Mouse (Mus musculus): Measurements from ENCODE around the gene Sdk1. TPM values are rescaled to one million over a fixed set of nuclear protein-coding genes. Genes with fewer than 3 reads are reported as not detected.
A peak's percentile ranks its signal among the peaks of the same experiment; 100 is the strongest.

Sdk1 gene
- total RNA-seq, 2 experiments from 2014 or later, result 0.47 to 1.7 TPM

DNA sequence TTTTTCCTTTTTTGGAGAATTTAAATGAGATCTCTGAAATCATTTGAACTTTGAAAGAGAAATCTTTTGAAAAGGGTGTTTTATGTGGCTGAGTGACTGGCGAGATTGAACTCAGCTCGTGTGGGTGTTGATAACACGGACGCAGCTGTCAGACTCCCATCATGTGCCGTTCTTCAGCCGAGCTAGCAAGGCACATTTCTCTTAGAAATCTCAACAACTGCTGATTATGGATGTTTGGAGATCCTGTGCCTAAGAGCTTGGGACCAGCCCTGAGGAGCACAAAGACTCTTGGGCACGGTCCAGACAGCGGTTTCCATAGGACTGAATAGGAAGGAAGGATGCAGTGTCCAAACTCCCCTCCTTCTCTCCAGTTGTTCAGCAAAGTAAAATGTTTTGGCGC lies 648.5 kb downstream of the Sdk1 start:
- no peak for DNase-seq

DNA sequence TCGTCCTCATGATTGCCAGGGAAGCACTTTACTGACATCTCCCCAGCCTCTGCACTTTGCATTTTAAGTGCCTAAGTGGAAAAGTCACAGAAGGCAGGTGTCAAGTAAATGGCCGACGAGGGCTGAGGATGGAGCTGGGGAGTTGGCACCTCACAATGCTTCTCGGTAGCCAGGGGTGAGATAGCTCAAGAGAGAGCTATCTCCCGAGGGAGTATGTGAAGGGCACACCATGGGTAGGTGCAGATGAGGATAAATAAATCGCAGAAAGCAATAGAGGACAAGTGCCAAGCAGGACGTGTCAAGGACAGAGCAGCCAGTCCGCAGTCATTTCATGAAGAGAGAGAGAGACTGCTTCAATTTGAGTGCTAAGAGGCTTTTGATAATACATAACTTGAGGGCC lies 655.1 kb downstream of the Sdk1 start:
- no peak for DNase-seq

DNA sequence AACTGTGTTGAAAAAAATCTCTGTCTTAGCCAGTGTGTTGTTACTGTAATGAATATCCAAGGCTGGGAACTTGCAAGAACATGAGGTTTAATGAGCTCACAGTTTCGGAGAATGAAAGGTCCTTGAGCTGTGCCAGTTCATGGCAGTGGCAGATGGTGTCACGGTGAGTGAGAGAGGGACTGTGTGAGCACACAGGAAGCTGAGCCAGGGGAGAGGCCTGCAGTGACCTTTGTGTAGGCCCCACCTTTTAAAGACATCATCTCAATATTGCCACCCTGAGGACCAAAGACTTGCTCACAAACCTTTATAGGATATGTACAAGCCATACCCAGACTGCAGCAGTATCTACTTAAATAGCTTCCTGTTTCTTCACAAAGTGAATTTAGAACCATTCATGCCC lies 656.2 kb downstream of the Sdk1 start:
- DNase-seq, result no peak

GRCm38 (mm10) chr5:141899751-141900150 lies 658.5 kb downstream of the Sdk1 start:
- DNase-seq, result peak; percentile 13 to 40

- peak; percentile 38 to 42 for DNase-seq
Measured at GRCm38 (mm10) chr5:141902544-141903250, 661.4 kb downstream of the Sdk1 start.

GRCm38 (mm10) chr5:141910444-141910843 lies 669.2 kb downstream of the Sdk1 start:
- no peak for DNase-seq

DNA sequence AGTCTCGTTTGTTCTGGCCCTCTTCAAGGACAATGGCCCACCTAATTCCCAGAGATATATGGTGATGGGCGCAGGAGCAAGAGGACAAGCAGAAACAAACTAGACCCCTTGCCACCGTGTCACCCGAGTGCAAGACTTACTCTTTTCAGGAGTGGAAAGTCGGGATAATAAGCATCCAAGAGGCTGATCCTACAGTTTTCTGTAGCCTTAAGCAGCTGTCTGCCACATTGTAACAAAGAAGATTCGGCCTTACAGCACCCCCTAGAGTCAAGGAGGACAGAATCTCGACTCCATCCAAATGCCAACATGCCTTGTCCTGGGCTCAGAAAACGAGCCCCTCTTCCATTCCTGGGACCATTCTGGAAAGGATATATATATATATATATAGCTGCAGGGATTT lies 669.6 kb downstream of the Sdk1 start:
- DNase-seq, result peak; percentile 11 to 34

GRCm38 (mm10) chr5:141912881-141913280 lies 671.6 kb downstream of the Sdk1 start:
- DNase-seq, result no peak

- peak; percentile 49 to 63 for DNase-seq
Measured at GRCm38 (mm10) chr5:141916954-141917353, 675.7 kb downstream of the Sdk1 start.

DNA sequence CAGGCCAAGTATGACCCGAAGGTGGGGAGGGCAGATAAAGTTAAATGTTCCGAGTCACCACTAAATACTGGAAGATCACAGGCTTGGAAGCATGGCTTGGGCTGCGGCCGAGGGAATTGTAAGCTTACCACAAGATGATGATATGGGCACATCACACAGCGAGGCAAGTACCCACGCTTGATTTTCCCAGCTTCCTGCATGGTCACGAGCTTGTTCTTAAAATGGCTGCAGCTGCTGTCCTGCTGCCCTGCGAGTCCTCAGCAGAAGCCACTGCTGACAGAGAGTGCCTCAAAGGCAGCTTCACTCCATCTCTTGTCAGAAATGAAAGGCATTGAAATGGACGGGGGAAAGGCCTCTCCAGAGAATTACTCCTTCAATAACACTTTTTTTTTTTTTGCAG lies 697.7 kb downstream of the Sdk1 start:
- DNase-seq, result no peak

DNA sequence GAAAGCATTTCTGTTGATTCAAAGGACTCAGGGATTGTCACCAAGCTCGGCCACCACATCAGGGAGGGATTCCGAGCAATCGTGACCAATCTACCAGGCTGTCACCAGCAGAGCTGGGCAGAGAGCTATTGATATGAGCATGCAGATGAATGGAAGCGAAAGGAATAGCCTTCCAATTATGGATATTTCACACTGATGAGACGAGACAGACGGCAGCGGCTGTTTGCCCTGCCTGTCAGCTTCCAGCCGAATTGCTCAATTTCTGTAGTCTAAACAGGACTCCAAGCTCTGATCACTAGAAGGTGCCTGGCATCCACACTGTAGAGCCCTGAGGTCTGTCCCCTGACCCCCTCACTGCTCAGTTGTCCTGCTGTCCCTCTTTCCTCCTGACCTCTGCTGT lies 699.3 kb downstream of the Sdk1 start:
- no peak for DNase-seq

DNA sequence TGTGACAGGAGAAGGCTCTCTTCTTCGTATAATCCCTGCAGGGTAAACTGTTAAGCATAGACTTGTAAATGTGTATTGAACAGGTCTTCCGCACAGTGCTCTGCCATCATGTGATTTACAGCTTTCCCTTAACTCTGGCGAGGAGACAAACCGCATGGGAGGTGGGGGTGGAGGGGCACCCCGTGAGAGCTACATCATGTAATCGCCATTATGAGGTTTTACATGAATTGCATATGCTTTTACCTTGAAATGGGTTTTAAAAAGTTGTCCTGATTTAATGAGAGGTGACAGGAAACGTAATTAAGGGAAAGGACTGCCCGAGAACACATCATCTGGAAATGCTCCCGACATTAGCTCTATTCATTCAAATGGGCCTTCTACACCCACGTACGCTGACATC lies 709.5 kb downstream of the Sdk1 start:
- no peak for DNase-seq

GRCm38 (mm10) chr5:141952270-141952669 lies 711.0 kb downstream of the Sdk1 start:
- DNase-seq, result no peak

DNA sequence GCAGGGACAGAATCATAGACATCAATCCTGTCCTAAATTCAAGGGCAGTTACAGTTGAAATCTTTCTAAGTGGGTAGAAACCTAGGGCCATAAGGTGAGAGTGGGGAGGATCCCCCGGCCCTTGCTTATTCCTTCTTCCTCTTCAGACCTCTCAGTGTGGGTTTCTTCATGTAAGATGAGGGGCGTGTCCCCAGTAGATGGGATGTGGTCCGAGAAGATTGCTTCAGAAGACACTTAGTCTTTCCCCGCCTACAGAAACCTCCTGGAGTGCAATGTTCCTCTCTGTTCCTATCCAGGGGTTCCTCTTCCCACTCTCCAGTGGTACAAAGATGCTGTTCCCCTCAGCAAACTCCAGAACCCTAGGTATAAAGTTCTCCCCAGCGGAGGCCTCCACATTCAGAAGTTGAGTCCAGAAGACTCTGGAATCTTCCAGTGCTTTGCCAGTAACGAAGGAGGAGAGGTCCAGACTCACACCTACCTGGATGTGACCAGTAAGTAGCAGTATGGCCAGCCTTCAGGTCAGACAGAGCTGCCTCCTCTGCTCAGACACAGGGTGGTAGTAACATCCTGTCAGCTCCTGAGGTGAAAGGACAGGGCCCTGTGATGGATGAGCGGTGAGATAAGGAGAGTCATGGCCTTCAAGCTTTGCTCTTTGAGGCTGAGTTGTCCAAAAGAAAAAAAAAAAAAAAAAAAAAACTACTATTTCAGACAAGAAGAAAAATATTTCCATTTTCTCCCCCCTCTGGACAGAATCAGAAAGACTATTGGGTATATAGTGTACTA lies 711.6 kb downstream of the Sdk1 start:
- no peak for DNase-seq

DNA sequence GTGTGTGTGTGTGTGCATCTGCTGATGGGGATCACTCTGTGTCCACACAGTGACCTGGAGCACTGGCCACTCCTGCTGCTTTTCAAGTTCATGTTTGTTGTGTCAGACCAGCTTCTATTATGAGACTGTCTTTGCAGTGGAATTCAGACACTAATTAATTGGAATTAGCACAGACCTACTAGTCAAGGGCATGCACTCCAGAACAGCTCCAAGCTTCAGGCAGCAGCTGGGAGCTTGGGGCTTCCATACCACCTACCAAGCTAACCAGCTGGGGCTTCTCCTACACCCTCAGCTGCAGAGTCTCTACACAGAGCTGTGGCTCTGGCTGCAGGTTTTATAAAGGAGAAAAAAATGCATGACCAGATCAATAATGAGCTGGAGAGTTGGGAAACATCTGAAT lies 729.8 kb downstream of the Sdk1 start:
- no peak for DNase-seq

GRCm38 (mm10) chr5:141979511-141979910 lies 738.2 kb downstream of the Sdk1 start:
- DNase-seq, result no peak

GRCm38 (mm10) chr5:141980746-141981145 lies 739.5 kb downstream of the Sdk1 start:
- no peak for DNase-seq

GRCm38 (mm10) chr5:141984322-141984721 lies 743.0 kb downstream of the Sdk1 start:
- DNase-seq, result no peak

GRCm38 (mm10) chr5:141985003-141985402 lies 743.7 kb downstream of the Sdk1 start:
- peak; percentile 59 to 81 for DNase-seq

DNA sequence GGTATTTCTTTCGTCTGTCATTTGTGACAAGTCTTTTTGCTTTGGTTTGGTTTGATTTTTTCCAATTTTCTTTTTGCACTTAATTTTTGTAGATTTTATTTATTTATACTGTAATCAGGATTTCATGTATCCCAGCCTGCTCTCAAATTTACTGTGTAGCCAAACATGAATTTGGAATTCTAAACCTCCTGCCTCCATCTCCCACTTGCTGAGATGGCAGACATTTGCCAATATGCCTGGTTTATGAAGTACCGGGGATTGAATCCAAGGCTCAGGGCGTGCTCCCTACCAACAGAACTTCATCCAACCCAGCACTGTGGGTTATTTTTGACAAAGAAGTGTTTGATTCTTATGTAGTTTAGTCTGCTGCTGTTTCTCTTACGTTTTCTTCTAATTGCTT lies 744.3 kb downstream of the Sdk1 start:
- no peak for DNase-seq

GRCm38 (mm10) chr5:141987287-141987799 lies 746.1 kb downstream of the Sdk1 start:
- no peak for DNase-seq

DNA sequence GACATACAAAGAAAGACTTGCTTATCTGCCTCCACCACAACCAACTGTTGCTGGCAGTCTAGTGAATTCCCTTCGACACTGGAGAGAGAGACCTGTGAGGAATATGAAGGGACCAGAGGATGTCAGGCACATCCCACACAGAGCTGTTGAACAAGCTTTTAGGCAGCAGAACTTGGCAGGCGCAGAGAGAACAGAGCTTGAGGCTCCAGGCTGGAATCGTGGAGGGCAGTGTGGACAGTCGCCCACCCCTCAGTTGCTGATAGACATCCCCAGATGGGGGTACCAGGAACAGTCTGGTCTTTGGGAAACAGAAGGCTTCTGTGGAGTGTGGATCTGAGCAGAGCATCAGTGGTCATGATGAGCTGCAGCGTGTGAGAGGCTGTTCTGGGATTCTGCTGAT lies 747.4 kb downstream of the Sdk1 start:
- no peak for DNase-seq

- no peak for DNase-seq
Measured at GRCm38 (mm10) chr5:141994192-141994591, 752.9 kb downstream of the Sdk1 start.

DNA sequence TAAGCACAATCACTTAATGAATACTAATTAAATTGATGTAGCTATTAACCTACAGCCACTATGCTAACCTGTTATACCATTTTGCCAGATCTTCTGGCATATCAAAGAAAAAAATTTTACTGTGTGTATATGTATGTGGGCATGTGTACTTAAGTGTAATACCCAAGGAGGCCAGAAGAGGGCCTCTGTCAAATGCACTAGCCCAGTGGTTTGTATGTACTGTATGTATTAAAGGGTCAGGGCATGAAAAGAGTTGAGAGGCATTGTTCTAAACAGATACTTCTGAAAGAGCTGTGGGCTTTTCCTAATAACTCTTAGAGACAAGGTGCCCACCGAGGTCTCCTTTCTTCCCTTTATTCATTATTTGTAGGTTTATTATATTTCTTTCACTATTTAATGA lies 759.0 kb downstream of the Sdk1 start:
- DNase-seq, result no peak
